Mouse (Mus musculus): Measurements from ENCODE around the gene Plcg2. TPM values are rescaled to one million over a fixed set of nuclear protein-coding genes. Genes with fewer than 3 reads are reported as not detected.

Plcg2 gene
- polyA plus RNA-seq, 1 experiment, result 11.5 TPM

DNA sequence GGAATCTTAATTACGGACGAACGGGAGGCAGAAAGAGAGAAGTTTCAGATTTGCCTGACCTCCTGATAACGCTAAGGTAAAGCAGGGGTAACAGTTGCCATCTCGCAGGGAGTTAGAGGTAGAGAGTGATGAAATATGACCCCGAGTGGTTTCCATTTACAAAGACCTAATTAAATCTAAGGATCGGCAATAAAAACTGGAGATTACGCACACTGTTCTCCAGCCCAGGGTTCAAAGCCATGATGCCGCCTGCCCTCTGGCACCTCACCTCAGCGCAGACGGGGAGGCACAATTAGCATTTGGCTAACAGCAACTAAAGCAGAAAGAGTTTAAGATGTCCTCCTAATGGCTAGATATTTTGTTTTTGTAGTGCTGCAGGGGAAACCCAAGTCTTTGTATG, 172.4 kb downstream of the Plcg2 start:
- 35% methylated on average over 11 of the region's 11 CpGs for WGBS
- no peak for DNase-seq
- TF ChIP-seq CTCF (IDR thresholded peaks at IDR 0.05; ENCODE audit: insufficient read depth, low read length) (no peak), POLR2A (IDR thresholded peaks at IDR 0.05; ENCODE audit: borderline replicate concordance, extremely low read depth, low read depth, low read length) (no peak)
- Histone ChIP-seq H3K4me3 (replicated peaks; ENCODE audit: extremely low read depth, low read depth, low read length) (no peak overlapping the region), H3K4me1 (ENCODE audit: control insufficient read depth, insufficient read depth, low read length) (no peaks in the 10 kb centered on the region)

DNA sequence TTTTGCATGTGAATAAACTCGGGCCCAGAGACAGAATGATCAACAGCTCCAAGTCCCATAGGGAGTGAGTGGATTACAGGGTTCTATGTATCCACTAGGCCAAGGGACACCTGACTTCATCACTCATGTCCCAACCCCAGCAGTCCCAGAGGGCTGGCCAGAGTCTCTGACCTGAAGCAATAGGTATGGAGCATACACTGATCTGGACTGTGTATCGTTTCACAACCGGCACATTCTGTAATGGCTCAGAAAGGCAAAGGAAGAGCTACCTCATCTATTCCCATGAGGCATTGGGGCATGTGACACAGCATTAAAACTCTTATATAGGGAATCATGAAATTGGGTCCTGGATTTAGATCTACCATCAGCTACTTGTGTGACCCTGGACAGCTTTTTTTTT, 174.5 kb downstream of the Plcg2 start:
- WGBS, result 74% methylated on average over 3 of the region's 3 CpGs
- no peak for TF ChIP-seq POLR2A (IDR thresholded peaks at IDR 0.05; ENCODE audit: borderline replicate concordance, extremely low read depth, low read depth, low read length)
- TF ChIP-seq CTCF (IDR thresholded peaks at IDR 0.05; ENCODE audit: insufficient read depth, low read length), result no peak
- no peak for DNase-seq
- no peaks in the 10 kb centered on the region for H3K4me1 ChIP-seq (ENCODE audit: control insufficient read depth, insufficient read depth, low read length)
- no peak overlapping the region for H3K4me3 ChIP-seq (replicated peaks; ENCODE audit: extremely low read depth, low read depth, low read length)

DNA sequence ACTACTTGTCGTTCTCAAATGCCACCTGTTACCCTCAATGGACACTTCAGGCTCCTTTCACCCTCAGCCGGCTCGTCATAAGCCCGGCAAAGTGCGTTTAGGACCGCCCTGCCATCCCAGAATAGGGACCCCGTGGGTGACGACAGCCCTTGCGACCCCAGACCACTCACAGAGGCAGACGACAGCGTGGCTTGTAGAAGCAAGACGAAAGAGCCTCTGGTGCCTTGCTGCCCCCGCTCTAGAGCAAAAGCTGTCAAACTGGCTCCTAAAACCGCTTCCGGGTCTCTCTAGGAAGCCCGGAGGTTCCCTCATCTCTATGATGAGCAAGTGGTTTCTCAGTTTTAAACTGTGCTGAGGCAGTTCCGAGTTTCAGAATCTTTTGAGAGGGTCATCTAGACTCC, 175.3 kb downstream of the Plcg2 start, which contains the start of gene Sdr42e1:
Gene Sdr42e1 (minus strand): TSS at position 260 of the 401 bp plus-strand sequence.
- 7% methylated on average over 17 of the region's 17 CpGs for WGBS
- Histone ChIP-seq H3K4me1 (ENCODE audit: control insufficient read depth, insufficient read depth, low read length) (no peaks in the 10 kb centered on the region), H3K4me3 (replicated peaks; ENCODE audit: extremely low read depth, low read depth, low read length) (peak within 1 kb of the TSS; percentile 90)
- peak; percentile 40 for DNase-seq
- no peak for TF ChIP-seq POLR2A (IDR thresholded peaks at IDR 0.05; ENCODE audit: borderline replicate concordance, extremely low read depth, low read depth, low read length)
- no peak for TF ChIP-seq CTCF (IDR thresholded peaks at IDR 0.05; ENCODE audit: insufficient read depth, low read length)

DNA sequence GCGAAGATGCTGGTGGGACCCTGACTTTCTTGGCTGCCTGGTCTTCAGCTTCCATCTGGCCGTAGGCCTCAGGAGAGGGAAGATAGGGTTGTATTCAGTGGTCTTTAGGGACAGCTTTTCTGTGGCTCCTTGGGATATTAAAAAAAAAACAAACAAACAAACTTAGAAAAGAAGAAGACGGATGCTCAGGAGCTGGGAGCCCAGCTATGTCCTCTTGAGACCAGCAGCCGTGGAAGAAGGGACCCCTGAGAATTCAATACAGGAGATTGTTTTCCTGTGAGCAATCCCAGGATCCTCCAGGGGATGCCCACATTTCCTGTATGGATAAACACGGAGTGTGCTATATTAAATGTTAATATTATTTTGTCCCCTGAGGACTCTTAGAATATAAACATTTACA, 177.1 kb downstream of the Plcg2 start:
- 63% methylated on average over 5 of the region's 5 CpGs for WGBS
- no peak overlapping the region for H3K4me3 ChIP-seq (replicated peaks; ENCODE audit: extremely low read depth, low read depth, low read length)
- no peak for DNase-seq
- H3K4me1 ChIP-seq (ENCODE audit: control insufficient read depth, insufficient read depth, low read length), result no peaks in the 10 kb centered on the region
- TF ChIP-seq POLR2A (IDR thresholded peaks at IDR 0.05; ENCODE audit: borderline replicate concordance, extremely low read depth, low read depth, low read length) (no peak), CTCF (IDR thresholded peaks at IDR 0.05; ENCODE audit: insufficient read depth, low read length) (no peak)

DNA sequence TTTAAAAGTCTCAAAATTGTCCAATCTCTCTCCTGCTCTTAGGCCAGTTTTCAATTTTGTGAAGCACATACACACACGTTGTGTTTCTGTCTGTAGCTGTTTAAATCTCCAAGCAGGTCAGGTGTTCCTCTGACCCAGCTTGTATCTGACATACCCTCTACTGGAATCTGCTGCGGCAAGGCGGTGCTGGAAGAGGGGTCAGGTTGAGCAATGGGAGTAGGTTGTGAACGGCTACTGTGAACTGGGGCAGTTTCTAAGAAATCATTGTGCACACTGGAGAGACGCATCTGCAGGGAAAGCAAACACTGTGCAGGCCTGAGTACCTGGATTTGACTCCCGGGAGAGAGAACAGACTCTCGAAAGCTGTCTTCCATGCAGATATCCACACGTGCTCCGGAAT, 178.4 kb downstream of the Plcg2 start:
- no peak for DNase-seq
- 55% methylated on average over 9 of the region's 9 CpGs for WGBS
- no peak overlapping the region for H3K4me3 ChIP-seq (replicated peaks; ENCODE audit: extremely low read depth, low read depth, low read length)
- TF ChIP-seq POLR2A (IDR thresholded peaks at IDR 0.05; ENCODE audit: borderline replicate concordance, extremely low read depth, low read depth, low read length) (no peak), CTCF (IDR thresholded peaks at IDR 0.05; ENCODE audit: insufficient read depth, low read length) (no peak)
- no peaks in the 10 kb centered on the region for H3K4me1 ChIP-seq (ENCODE audit: control insufficient read depth, insufficient read depth, low read length)

DNA sequence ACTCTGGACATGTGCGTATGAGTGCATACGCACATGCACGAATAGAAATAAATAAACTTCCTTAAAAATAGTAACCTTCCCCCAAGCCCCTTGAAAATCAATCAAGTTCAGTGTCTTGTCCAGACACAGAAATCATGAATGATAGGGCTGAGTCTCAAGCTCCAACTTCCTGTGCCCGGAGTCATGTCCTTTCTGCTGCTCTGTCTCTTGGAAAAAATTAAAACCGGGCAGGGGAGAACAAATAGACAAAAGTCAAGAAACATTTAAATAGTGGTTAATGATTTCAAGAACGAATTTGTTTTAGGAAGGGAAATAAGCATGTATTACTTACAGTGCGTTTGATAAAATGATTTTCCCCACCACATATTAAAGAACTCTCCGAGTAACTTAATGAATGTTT, 178.9 kb downstream of the Plcg2 start:
- H3K4me1 ChIP-seq (ENCODE audit: control insufficient read depth, insufficient read depth, low read length), result no peaks in the 10 kb centered on the region
- H3K4me3 ChIP-seq (replicated peaks; ENCODE audit: extremely low read depth, low read depth, low read length), result no peak overlapping the region
- TF ChIP-seq CTCF (IDR thresholded peaks at IDR 0.05; ENCODE audit: insufficient read depth, low read length) (no peak), POLR2A (IDR thresholded peaks at IDR 0.05; ENCODE audit: borderline replicate concordance, extremely low read depth, low read depth, low read length) (no peak)
- no peak for DNase-seq
- 39% methylated on average over 8 of the region's 8 CpGs for WGBS

DNA sequence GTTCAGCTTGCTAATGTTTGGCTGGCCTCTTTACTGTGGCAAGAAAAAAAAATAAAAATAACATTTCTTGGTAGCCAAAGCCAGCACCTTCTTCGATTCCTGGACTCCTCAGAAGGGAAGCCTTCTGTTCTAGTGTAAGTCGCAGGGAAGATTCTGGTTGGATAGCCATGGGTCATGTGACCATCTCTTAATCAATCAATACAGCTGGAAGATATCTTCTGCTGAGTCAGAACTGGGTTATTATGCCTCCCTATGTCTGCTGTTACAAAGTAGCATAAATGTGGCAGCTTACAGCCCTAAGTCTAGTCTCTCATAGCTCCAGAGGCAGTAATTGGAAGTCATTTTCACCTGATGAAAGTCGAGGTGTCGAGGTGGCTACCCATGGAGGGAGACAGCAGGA, 180.6 kb downstream of the Plcg2 start:
- TF ChIP-seq POLR2A (IDR thresholded peaks at IDR 0.05; ENCODE audit: borderline replicate concordance, extremely low read depth, low read depth, low read length), result no peak
- no peak for TF ChIP-seq CTCF (IDR thresholded peaks at IDR 0.05; ENCODE audit: insufficient read depth, low read length)
- Histone ChIP-seq H3K4me1 (ENCODE audit: control insufficient read depth, insufficient read depth, low read length) (no peaks in the 10 kb centered on the region), H3K4me3 (replicated peaks; ENCODE audit: extremely low read depth, low read depth, low read length) (no peak overlapping the region)
- 77% methylated on average over 4 of the region's 4 CpGs for WGBS
- DNase-seq, result no peak

DNA sequence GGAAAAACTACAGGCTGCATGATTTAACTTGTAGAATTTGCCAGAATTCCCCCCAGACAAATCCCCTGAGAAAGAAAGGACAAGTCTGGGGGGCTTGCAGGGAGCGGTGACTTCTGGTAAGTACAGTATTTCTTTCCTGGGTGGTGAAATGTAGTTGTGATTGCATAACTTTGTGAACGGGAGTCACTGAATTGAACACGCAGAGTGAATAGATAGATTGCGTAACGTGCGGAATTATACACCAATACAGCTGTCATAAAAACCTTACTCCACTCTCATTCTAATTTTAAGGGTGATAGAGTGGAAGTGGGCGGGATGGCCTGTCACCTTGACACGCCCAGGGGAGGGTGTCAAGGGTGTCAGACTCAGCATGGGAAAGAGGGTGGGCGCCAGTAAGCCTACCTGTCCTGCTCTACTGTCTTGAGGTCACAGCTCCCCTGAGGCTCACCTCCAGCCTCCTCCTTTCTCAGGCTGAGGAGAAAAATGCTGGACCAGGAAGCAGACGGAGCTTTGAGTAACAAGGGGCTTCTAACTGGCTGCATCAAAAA, 185.9 kb downstream of the Plcg2 start:
- Histone ChIP-seq H3K4me1 (ENCODE audit: control insufficient read depth, insufficient read depth, low read length) (no peaks in the 10 kb centered on the region), H3K4me3 (replicated peaks; ENCODE audit: extremely low read depth, low read depth, low read length) (no peak overlapping the region)
- TF ChIP-seq POLR2A (IDR thresholded peaks at IDR 0.05; ENCODE audit: borderline replicate concordance, extremely low read depth, low read depth, low read length) (no peak), CTCF (IDR thresholded peaks at IDR 0.05; ENCODE audit: insufficient read depth, low read length) (no peak)
- no peak for DNase-seq
- 58% methylated on average over 10 of the region's 10 CpGs for WGBS

DNA sequence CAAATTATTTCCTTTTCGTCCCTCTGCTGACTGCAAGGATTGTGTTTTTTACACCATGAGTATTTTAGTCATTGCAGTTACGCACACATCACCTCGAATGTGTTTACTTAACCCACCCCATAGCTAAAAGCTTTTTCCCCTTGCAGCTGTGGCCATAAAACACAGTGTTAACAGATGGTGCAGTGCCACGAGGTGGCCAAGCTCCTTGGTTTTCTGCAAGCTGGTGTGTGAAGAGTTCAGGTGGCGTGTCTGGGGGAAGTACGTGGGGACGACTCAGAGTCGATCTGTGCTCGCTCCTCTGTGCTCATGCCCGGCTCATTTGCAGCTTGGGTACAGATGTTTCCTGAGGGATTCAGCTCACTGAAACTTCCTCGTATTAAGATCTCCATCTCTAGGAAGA, 186.4 kb downstream of the Plcg2 start:
- H3K4me1 ChIP-seq (ENCODE audit: control insufficient read depth, insufficient read depth, low read length), result no peaks in the 10 kb centered on the region
- 39% methylated on average over 11 of the region's 11 CpGs for WGBS
- H3K4me3 ChIP-seq (replicated peaks; ENCODE audit: extremely low read depth, low read depth, low read length), result no peak overlapping the region
- DNase-seq, result no peak
- TF ChIP-seq CTCF (IDR thresholded peaks at IDR 0.05; ENCODE audit: insufficient read depth, low read length) (no peak), POLR2A (IDR thresholded peaks at IDR 0.05; ENCODE audit: borderline replicate concordance, extremely low read depth, low read depth, low read length) (no peak)

Other genes starting within 250 kb of the Plcg2 start
- 53.1 and 62.3 TPM in 2 replicates for gene Cmip, start 241.2 kb upstream of the Plcg2 start, polyA plus RNA-seq (2012; rRNA removed)
- 3.8 and 12.5 TPM in 2 replicates for gene Sdr42e1, start 175.4 kb downstream of the Plcg2 start, polyA plus RNA-seq (2012; rRNA removed)
- 0.79 and 5.2 TPM in 2 replicates for gene Hsd17b2, start 203.6 kb downstream of the Plcg2 start, polyA plus RNA-seq (2012; rRNA removed)

All from lung, adult 2 months (tissue).